Mouse (Mus musculus): ENCODE results near the gene Mis18a. TPM values are rescaled to one million over a fixed set of nuclear protein-coding genes. Genes with fewer than 3 reads are reported as not detected.

Gene Mis18a
- total RNA-seq (2021) = 10 to 100 TPM in 1 of 2 experiments, 1 to 10 TPM in 1; 9.5 to 11.6 TPM

DNA sequence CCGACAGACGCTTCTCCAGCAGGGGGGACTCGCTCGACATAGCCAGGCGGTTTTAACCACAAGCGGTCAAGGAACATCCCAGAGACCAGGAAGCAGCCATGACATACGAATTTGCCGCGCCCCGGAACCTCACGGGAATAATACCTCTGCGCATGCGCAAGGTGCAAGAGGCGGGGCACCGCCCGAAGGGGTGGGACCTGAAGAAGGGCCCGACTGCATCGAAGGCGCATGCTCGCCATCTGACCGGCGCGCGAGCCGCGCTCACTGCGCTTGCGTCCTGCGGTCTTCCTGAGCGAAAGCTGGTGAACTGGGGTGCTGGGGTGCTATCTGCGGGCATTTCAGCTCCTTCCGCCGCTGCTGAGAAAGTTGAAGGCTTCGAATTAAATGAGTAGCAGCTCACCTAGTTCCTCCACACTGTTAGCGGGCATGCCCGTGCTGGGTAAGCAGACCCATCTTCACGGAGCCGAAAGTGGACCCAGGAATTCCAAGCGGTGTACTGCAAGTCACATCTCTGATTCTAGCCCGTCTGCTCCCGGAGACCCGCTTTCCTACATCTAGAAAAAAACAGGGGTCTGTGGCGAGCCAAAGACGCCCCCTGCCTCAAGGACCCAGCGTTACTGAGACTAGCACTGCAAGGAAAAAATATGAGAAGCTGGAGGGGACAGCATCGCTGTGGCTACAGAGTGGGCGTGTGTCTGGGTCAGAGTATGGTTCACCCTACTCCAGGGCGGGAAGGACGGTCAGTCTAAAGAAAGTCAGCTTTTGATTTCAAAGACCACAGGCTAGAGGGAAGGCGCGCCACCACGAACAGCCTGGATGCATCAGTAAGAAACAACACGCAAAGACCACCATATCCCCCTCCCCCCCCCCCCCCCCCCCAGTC lies at the start of gene Mis18a:
Gene Mis18a (minus strand): TSS at position 172 of the 883 bp plus-strand sequence.
- DNase-seq = peak; percentile 97

DNA sequence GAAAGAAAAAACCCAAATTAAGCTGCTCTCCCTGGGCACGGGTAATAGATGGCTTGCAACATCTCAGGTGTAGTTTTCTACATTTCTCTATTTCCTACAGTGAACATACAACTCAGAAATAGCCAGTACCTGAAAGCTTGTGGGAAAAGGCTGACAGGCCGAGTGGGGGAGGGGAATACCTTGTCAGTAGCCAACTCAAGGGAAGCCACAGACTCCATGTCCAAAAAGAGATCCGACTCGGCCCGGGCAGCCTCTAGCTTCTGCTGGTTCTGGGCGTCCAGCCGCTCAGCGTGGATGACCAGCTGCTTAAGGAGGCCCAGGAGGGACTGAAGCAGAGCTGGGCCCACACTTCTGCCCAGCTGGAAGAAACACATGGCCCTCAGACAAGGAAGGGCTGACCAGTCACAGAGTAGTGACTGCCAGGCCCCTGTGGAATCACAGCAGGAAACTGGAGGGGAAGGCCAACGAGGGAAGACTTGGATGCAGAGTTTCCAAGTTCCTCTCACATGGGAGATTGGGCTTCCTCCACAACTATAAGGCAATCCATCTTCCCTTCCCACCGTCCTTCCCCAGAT lies 48.8 kb upstream of the Mis18a start:
- DNase-seq = no peak

DNA sequence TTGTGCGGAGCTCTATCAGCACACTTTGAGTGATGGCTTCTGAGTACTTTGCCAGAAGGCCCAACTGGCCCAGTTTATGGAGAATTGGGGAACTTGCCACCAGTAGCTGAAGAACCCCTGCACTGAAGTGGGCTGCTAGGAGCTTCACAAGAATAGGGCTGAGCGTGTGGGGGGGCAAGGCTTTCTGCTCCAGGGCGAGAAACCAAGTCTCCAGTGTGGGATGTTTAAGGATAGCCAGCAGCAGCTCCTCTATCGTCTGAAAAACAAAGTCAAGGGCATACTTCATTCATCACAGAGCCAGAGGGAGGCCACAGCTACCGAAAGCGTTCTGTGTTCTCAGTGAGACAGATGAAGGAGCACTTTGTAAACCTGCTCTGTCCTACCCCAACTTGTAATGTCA lies 47.4 kb upstream of the Mis18a start:
- DNase-seq = no peak

GRCm38 (mm10) chr16:90774216-90774615 lies 47.0 kb upstream of the Mis18a start:
- DNase-seq = no peak

GRCm38 (mm10) chr16:90766919-90767454 lies 39.8 kb upstream of the Mis18a start:
- no peak for DNase-seq

GRCm38 (mm10) chr16:90765195-90765877 lies 38.1 kb upstream of the Mis18a start:
- no peak for DNase-seq

- no peak for DNase-seq
Observed at GRCm38 (mm10) chr16:90760515-90760914, 33.3 kb upstream of the Mis18a start.

DNA sequence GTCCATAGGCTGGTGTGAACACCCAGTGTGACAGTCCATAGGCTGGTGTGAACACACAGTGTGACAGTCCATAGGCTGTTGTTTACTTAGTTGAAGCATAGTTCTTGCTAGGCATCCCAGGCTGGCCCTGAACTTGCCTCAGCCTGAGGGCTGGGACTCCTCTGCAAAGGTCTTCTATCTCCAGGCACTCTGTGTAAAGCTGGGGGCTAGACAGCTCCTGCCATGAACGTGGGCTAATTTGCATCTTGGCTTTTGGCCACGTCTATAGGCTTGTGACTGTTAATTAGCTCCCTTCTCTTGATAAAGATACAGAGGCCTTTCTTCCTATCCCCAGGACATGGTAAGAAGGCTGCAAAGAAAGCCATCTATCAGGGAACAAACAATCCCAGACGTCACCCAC lies 32.1 kb upstream of the Mis18a start:
- no peak for DNase-seq

GRCm38 (mm10) chr16:90753386-90753941 lies 26.3 kb upstream of the Mis18a start:
- no peak for DNase-seq

DNA sequence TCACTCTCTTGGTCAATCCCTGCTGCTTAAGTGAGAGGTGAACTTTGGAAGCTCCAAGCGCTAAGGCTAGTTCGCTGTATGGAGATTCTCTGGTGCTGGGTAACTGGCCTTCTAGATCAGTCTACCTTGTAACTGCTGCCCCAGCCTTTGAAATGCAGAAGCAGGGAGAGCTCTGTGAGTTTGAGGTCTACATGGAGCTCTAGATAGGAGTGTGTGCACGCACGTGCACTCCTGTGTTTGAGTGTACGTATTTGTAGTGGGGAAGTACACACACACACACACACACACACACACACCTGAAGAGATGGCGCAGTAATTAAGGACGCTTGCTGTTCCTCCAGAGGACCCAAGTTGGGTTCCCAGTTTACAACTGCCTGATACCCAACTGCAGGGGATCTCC lies 21.0 kb upstream of the Mis18a start:
- no peak for DNase-seq

DNA sequence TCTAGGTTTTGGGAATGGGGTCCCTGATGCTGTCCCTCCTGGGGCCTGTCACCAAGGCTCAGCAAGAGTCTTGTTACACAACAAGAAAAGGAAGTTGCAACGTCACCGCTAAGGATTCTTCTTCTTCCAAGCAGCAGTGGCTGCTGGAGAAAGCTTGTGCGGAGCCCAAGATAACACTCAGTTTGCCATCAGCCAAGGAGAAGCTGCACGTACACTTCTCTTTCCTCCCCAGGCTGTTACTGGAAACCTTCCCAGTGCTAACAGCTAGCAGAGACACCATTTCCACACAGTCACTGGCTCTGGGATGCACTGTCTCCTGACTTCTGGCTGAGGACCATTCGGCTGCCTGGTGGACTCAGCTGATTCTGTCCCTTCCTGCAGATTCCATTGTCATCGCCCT lies 19.9 kb upstream of the Mis18a start:
- DNase-seq = peak; percentile 33

DNA sequence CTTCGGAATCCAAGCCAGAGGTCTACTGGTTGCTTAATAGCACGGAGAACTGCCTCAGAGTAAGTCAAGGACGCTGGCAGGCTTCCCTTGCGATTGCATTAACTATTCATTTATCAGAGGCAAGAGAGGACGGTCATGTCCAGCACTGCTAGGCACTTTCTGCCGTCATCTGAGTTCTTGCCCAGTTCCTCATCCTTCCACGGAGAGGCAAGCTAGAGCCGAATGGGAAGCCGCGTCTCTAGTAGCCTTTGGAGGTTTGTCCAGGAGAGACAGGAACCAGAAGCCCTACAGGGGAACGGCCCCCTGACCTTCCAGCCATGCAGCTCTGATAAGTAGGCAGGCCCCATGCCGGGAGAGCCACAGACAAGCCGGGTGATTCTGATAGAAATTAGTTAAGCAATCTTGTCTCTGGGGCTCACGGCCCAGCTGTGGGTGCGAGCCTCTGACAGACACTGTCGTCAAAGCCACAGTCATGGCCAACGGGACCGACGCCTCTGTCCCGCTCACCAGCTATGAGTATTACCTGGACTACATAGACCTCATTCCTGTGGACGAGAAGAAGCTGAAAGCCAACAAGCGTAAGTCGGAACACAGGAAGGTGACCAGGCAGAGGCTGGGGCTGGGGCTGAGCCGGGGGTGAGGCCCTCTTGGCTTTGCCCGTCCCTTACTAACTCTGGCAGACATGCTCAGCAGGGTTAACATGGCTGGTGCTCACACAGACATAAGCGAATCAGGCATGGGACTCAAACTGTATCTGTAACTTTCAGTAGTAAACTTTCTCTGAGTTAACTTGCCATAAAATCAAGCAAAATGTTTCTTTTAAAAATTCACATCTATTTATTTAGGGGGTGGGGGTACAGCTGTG lies 11.1 kb upstream of the Mis18a start, which contains the start of gene Mrap:
Gene Mrap (plus strand): TSS at position 116 of the 865 bp plus-strand sequence.
- peak; percentile 77 for DNase-seq

DNA sequence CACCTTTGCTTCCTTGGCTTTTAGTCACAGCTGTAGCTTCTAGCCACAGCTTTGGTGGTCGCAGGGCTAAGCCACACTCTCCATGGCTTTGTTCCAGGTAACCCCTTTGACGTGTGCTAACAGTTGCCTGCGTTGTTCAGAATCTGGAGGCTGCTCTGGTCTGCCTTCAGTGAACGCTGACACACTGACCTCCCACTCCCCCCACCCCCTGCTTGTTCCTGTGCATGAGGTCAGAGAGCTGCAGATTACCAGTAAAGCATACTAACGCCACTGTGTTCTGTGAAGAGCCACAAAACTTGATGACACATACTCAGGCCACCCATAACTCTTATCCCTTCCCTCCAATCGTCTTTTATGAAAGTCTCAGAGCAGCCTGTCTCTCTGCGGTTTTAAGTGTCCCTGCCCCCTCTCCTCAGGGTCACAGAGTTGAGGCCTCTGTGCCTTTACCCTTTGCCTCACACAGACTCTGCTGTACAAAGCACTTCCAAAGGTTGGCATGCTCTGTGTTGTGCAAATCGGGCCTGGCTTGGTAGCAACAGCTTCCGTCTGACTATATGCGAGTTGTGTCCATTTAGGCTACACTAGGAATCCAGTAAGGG lies 9.6 kb upstream of the Mis18a start:
- no peak for DNase-seq

DNA sequence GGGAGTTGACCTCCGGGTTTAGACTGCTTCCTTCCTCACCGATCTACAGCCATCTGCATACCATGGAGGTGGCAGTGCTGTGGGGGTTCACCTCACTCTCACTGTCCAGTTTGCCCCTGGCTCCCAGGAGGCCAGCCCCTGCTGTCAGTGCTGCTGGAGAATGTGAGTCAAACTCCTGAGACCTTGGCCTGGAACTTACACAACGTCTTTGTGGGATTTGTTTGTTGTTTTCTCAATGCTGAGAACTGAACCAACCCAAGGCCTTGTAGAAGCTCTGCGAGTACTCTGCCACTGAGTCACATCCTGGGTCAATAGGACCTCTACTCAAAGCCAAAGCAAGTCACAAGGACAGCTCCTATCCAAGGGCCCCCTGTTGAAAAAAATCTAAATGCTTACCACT lies 8.4 kb upstream of the Mis18a start:
- DNase-seq = no peak

- DNase-seq = no peak
Observed at GRCm38 (mm10) chr16:90726600-90727227, 490 bp downstream of the Mis18a start.

GRCm38 (mm10) chr16:90724051-90724450 lies 3.2 kb downstream of the Mis18a start:
- no peak for DNase-seq

- DNase-seq = no peak
Observed at GRCm38 (mm10) chr16:90710313-90710712, 16.9 kb downstream of the Mis18a start.

- DNase-seq = peak; percentile 82
Observed at GRCm38 (mm10) chr16:90709711-90710289, 17.4 kb downstream of the Mis18a start.

GRCm38 (mm10) chr16:90706279-90706678 lies 20.9 kb downstream of the Mis18a start:
- DNase-seq = peak; percentile 51

DNA sequence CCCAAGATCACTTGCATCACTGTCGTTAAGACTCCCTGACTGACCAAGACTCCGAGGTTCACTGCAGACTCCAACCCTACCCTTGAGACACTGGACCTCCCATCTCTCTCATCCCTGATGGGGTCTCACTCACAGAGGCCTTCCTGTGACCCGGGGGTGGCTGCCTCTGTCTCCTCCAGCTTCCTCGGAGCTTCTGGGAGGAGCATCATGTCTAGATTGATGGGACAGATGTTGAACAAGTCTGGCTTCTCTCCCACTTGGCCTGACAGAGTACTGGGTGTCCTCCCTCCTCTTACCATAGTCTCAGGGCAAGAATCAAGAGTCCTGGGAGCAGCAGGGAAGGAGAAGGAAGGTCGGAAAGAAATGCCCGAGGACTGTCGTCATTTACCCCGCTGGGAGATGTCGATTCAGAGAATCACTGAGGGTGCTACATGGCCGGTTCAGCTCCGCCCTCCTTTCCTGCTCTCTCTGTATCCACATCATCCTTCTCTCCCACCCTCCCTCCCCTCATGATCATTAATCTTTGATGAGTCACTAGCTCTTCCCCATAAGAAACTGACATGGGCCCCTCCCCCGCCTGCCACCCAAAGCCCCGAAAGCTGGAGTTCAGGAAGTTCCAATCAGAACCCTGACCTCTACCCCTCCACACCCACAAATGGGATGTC lies 22.9 kb downstream of the Mis18a start:
- DNase-seq = no peak
